Mouse (Mus musculus): ENCODE measurements at regions not wholly inside any gene's neighbourhood (a gene's known extent, or its start where the extent isn't known, plus 50 kb on each side); places are given as distances from the start of the nearest gene placed in this dataset.

- H3K4me1 ChIP-seq = peaks cover 25% of the 10 kb centered on the region
- no peak overlapping the region; the same call in 1 of the 2 replicates for H3K4me3 ChIP-seq
- WGBS = 40% methylated on average over 9 of the region's 9 CpGs
- no peak for DNase-seq (ENCODE audit: extremely low spot score, low spot score)
- H3K36me3 ChIP-seq (replicated peaks) = no peaks in the 10 kb centered on the region
- H3K27me3 ChIP-seq (ENCODE audit: poor library complexity, severe bottlenecking) = peaks cover 4% of the 10 kb centered on the region; the same call in 1 of the 2 replicates
- peak overlapping the region; percentile 70 for H3K27ac ChIP-seq
- H3K9me3 ChIP-seq = no peaks in the 10 kb centered on the region
Measured at GRCm38 (mm10) chr13:55948591-55948990, 112.6 kb upstream of the Pitx1 start.

- Histone ChIP-seq H3K36me3 (replicated peaks) (no peaks in the 10 kb centered on the region), H3K27me3 (ENCODE audit: poor library complexity, severe bottlenecking) (peaks cover 4% of the 10 kb centered on the region; the same call in 1 of the 2 replicates), H3K4me1 (peaks cover 25% of the 10 kb centered on the region), H3K4me3 (no peak overlapping the region; the same call in 1 of the 2 replicates), H3K27ac (peak overlapping the region; percentile 70), H3K9me3 (no peaks in the 10 kb centered on the region)
- DNase-seq (ENCODE audit: extremely low spot score, low spot score) = no peak
- WGBS = 41% methylated on average over 2 of the region's 2 CpGs
Measured at GRCm38 (mm10) chr13:55948144-55948543, 112.2 kb upstream of the Pitx1 start.

- 86% methylated on average over 9 of the region's 9 CpGs for WGBS
Measured at GRCm38 (mm10) chr13:55937417-55937816, 101.4 kb upstream of the Pitx1 start.

GRCm38 (mm10) chr13:55937000-55937399 is 101.0 kb upstream of the Pitx1 start:
- DNase-seq (ENCODE audit: extremely low spot score, low spot score) = no peak
- H3K27me3 ChIP-seq (ENCODE audit: poor library complexity, severe bottlenecking) = peaks cover 19% of the 10 kb centered on the region
- H3K4me1 ChIP-seq = no peaks in the 10 kb centered on the region
- no peaks in the 10 kb centered on the region for H3K9me3 ChIP-seq
- H3K27ac ChIP-seq = no peak overlapping the region
- H3K4me3 ChIP-seq = no peak overlapping the region
- no peaks in the 10 kb centered on the region for H3K36me3 ChIP-seq (replicated peaks)
- 93% methylated on average over 9 of the region's 9 CpGs for WGBS

More at GRCm38 (mm10) chr13:55937417-55937816, 101.4 kb upstream of the Pitx1 start:
- DNase-seq (ENCODE audit: extremely low spot score, low spot score) = no peak
- peaks cover 15% of the 10 kb centered on the region; the same call in 1 of the 2 replicates for H3K27me3 ChIP-seq (ENCODE audit: poor library complexity, severe bottlenecking)
- H3K4me1 ChIP-seq = no peaks in the 10 kb centered on the region
- H3K27ac ChIP-seq = no peak overlapping the region
- no peaks in the 10 kb centered on the region for H3K36me3 ChIP-seq (replicated peaks)
- no peaks in the 10 kb centered on the region for H3K9me3 ChIP-seq
- H3K4me3 ChIP-seq = no peak overlapping the region

GRCm38 (mm10) chr13:55930637-55931036 is 94.6 kb upstream of the Pitx1 start:
- Histone ChIP-seq H3K36me3 (replicated peaks) (no peaks in the 10 kb centered on the region), H3K9me3 (no peaks in the 10 kb centered on the region), H3K4me3 (no peak overlapping the region), H3K4me1 (peaks cover 18% of the 10 kb centered on the region), H3K27me3 (ENCODE audit: poor library complexity, severe bottlenecking) (peaks cover 74% of the 10 kb centered on the region), H3K27ac (no peak overlapping the region)
- WGBS = 48% methylated on average over 11 of the region's 11 CpGs
- no peak for DNase-seq (ENCODE audit: extremely low spot score, low spot score)

- Histone ChIP-seq H3K4me3 (no peak overlapping the region), H3K9me3 (no peaks in the 10 kb centered on the region), H3K4me1 (peaks cover 21% of the 10 kb centered on the region), H3K27me3 (ENCODE audit: poor library complexity, severe bottlenecking) (peaks cover 82% of the 10 kb centered on the region), H3K36me3 (replicated peaks) (no peaks in the 10 kb centered on the region), H3K27ac (0 out of 2 replicates have a peak overlapping the region, but pooled peaks have one; percentile 25)
- no peak for DNase-seq (ENCODE audit: extremely low spot score, low spot score)
- 15% methylated on average over 6 of the region's 6 CpGs for WGBS
Measured at GRCm38 (mm10) chr13:55929814-55930213, 93.8 kb upstream of the Pitx1 start.

GRCm38 (mm10) chr13:55923505-55924136 is 87.6 kb upstream of the Pitx1 start:
- Histone ChIP-seq H3K4me1 (peaks cover 33% of the 10 kb centered on the region), H3K9me3 (no peaks in the 10 kb centered on the region), H3K27ac (no peak overlapping the region), H3K36me3 (replicated peaks) (no peaks in the 10 kb centered on the region), H3K27me3 (ENCODE audit: poor library complexity, severe bottlenecking) (peaks cover 84% of the 10 kb centered on the region), H3K4me3 (peak overlapping the region; percentile 11; the same call in 1 of the 2 replicates)
- 12% methylated on average over 7 of the region's 7 CpGs for WGBS
- peak; percentile 37 for DNase-seq (ENCODE audit: extremely low spot score, low spot score)

GRCm38 (mm10) chr13:55917316-55917715 is 81.3 kb upstream of the Pitx1 start:
- Histone ChIP-seq H3K27ac (no peak overlapping the region), H3K36me3 (replicated peaks) (no peaks in the 10 kb centered on the region), H3K27me3 (ENCODE audit: poor library complexity, severe bottlenecking) (peaks cover 31% of the 10 kb centered on the region), H3K4me3 (no peak overlapping the region), H3K4me1 (peaks cover 21% of the 10 kb centered on the region), H3K9me3 (no peaks in the 10 kb centered on the region)
- WGBS = 94% methylated on average over 12 of the region's 12 CpGs
- no peak for DNase-seq (ENCODE audit: extremely low spot score, low spot score)

GRCm38 (mm10) chr13:55912271-55912711 is 76.3 kb upstream of the Pitx1 start:
- DNase-seq (ENCODE audit: extremely low spot score, low spot score) = no peak

GRCm38 (mm10) chr13:55909941-55910340 is 73.9 kb upstream of the Pitx1 start:
- DNase-seq (ENCODE audit: extremely low spot score, low spot score) = no peak
- Histone ChIP-seq H3K9me3 (no peaks in the 10 kb centered on the region; the same call in 1 of the 2 replicates), H3K36me3 (replicated peaks) (no peaks in the 10 kb centered on the region), H3K27ac (no peak overlapping the region; the same call in 1 of the 2 replicates), H3K4me1 (peaks cover 19% of the 10 kb centered on the region), H3K4me3 (no peak overlapping the region), H3K27me3 (ENCODE audit: poor library complexity, severe bottlenecking) (no peaks in the 10 kb centered on the region; the same call in none of the 2 replicates)
- 11% methylated on average over 5 of the region's 5 CpGs for WGBS

More at GRCm38 (mm10) chr13:55912271-55912711, 76.3 kb upstream of the Pitx1 start:
- H3K4me3 ChIP-seq = no peak overlapping the region
- peaks cover 26% of the 10 kb centered on the region for H3K4me1 ChIP-seq
- no peak overlapping the region for H3K27ac ChIP-seq
- H3K36me3 ChIP-seq (replicated peaks) = no peaks in the 10 kb centered on the region
- H3K9me3 ChIP-seq = no peaks in the 10 kb centered on the region; the same call in 1 of the 2 replicates
- WGBS = 76% methylated on average over 13 of the region's 13 CpGs
- peaks cover 6% of the 10 kb centered on the region for H3K27me3 ChIP-seq (ENCODE audit: poor library complexity, severe bottlenecking)

- 91% methylated on average over 4 of the region's 4 CpGs for WGBS
- no peaks in the 10 kb centered on the region for H3K36me3 ChIP-seq (replicated peaks)
- H3K27me3 ChIP-seq (ENCODE audit: poor library complexity, severe bottlenecking) = peaks cover 2% of the 10 kb centered on the region
- H3K4me1 ChIP-seq = peaks cover 13% of the 10 kb centered on the region
- H3K27ac ChIP-seq = no peak overlapping the region
- H3K9me3 ChIP-seq = no peaks in the 10 kb centered on the region; the same call in 1 of the 2 replicates
- no peak for DNase-seq (ENCODE audit: extremely low spot score, low spot score)
- no peak overlapping the region for H3K4me3 ChIP-seq
Measured at GRCm38 (mm10) chr13:55904884-55905283, 68.9 kb upstream of the Pitx1 start.

GRCm38 (mm10) chr13:55902255-55902654 is 66.3 kb upstream of the Pitx1 start:
- no peaks in the 10 kb centered on the region for H3K9me3 ChIP-seq
- no peak for DNase-seq (ENCODE audit: extremely low spot score, low spot score)
- no peak overlapping the region for H3K4me3 ChIP-seq
- H3K4me1 ChIP-seq = peaks cover 31% of the 10 kb centered on the region
- WGBS = 86% methylated on average over 11 of the region's 11 CpGs
- H3K36me3 ChIP-seq (replicated peaks) = no peaks in the 10 kb centered on the region
- H3K27me3 ChIP-seq (ENCODE audit: poor library complexity, severe bottlenecking) = peaks cover 22% of the 10 kb centered on the region; the same call in 1 of the 2 replicates
- no peak overlapping the region for H3K27ac ChIP-seq

GRCm38 (mm10) chr13:55900190-55900526 is 64.2 kb upstream of the Pitx1 start:
- Histone ChIP-seq H3K27ac (no peak overlapping the region), H3K4me3 (no peak overlapping the region), H3K36me3 (replicated peaks) (no peaks in the 10 kb centered on the region), H3K27me3 (ENCODE audit: poor library complexity, severe bottlenecking) (peaks cover 29% of the 10 kb centered on the region; the same call in 1 of the 2 replicates), H3K9me3 (no peaks in the 10 kb centered on the region), H3K4me1 (peaks cover 31% of the 10 kb centered on the region)
- 85% methylated on average over 4 of the region's 4 CpGs for WGBS
- no peak for DNase-seq (ENCODE audit: extremely low spot score, low spot score)
